Mouse (Mus musculus): ENCODE data around the gene Hs3st5.
"Not testable (repeated sequence)": the region's sequence is repeated elsewhere in the genome, so short reads cannot be mapped to it uniquely, and the experiment has no call there.

Gene Hs3st5

DNA sequence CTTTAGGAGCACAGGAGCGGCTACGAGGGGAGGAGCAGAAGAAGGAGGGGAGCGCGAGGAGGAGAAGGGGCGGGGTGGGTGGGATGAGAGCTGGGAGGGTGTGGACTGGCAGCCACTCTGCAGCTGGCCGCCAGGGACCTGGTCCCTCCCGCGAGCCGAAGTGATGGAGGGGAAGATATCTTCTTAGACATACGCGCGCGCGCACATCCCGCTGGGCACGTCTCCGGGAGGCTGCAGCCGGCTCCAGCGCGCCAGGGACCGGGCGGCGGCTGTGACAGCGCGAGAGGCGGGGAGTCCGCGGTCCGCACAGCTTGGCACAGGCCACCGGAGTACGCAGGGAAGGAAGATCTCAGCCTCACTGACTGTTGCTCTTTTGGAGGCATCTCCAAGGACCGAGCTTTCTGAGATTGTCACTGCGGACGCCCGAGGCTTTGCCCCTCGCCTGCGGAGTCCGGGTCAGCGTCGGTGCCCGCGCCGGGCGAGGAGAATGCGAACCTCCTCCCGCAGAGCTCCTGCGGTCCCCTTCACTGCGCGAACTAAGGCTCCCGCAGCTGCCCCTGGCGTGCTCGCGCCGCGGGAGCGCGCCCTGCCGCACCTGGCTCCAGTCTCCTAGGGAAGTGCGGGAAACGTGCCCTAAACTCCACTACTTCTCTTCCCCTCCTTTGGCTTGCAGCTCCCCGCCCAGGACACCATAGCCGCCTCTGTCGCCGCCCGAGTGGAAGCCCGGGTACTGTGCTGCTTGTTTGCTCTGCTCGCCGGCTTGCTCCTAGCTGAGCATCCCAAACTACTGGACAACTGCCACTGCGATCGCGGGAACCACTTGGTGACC is at the start of gene Hs3st5:
Hs3st5 (plus strand) TSS at position 88 of the 829 bp plus-strand sequence.
- no peak for DNase-seq (ENCODE audit: low spot score)

DNA sequence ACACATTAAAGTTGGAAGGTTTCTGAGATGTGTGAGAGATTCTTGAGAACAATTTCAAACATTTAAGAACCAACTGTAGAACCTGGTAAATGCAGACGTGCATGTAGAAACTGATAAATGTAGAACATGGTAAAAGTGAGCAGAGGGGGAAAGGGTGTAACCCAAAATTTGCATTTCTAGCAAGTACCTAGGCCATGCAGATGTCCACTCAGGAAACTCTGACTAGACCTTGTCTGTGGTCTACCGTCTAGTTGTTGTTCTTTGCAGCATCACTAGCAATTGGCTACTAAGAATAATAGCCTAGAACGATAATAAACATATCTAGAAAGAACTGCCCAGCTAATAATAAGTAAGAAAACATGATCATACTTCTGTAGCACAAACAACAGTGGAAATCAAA is 38.0 kb upstream of the Hs3st5 start:
- no peak for DNase-seq (ENCODE audit: low spot score)

DNA sequence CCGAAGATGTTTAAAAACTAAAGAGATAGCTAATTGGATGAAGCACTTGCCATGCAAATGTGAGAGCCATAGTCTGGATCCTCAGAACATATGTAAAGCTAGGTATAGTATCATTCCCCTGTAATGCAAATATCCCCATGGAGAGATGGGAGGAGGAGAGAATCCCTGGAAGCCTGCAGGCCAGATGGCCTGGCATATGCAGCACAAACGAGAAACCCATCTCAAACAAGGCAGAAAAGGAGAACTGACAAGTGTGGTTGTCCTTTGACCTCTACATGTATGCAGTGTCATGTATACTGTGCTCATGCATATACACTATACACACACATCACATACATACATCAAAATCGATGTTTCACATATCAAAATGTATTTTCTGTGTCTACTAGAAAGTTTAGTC is 35.5 kb upstream of the Hs3st5 start:
- DNase-seq (ENCODE audit: low spot score), result no peak

DNA sequence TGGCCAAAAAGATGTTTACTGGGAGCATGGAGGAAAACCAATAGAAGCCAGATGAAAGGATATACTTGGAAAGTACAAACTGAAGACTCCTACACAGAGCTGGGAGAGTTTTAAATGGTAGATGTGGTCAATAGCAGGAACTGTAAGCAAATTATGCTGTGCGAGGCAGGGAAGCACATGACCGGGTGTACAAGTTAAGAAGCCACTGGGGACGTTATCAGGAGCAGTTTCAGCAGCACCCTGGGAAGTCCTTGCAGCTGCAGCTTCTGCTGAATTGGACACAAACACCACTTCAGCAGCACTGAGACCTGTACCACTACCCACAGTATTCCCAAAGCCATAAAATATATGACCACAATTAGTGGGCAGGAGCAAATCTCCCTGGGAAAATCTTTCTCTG is 31.8 kb upstream of the Hs3st5 start:
- no peak for DNase-seq (ENCODE audit: low spot score)

GRCm38 (mm10) chr10:36477543-36477942 is 29.1 kb upstream of the Hs3st5 start:
- DNase-seq (ENCODE audit: low spot score), result no peak

GRCm38 (mm10) chr10:36483362-36483761 is 23.3 kb upstream of the Hs3st5 start:
- DNase-seq (ENCODE audit: low spot score), result no peak

GRCm38 (mm10) chr10:36484011-36484410 is 22.6 kb upstream of the Hs3st5 start:
- no peak for DNase-seq (ENCODE audit: low spot score)

DNA sequence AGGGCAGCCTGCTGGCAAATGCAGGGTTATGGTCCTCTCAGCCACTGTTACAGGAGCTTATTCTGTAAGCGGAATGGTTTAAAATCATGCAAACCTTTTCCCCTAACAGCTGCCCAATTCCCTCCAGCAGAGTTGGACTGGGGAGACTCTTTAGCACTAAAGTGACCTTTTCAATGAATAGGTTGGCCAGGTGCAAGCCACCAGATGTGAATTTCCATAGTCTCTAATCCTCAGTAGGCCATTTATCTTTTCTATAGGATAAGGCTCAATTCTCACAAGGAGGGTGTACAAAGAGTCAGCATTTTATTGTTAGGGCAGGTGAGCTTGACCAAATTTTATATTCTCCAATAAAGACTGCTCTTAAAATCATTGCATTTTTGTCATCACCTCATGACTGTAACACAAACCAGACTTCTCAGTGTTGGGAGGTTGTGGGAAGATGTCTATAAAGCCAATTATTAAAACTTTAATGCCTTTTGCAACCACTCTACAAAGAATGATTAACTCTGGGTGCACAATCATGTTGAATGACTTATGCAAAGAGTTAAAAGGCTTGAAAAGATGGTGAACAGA is 21.8 kb upstream of the Hs3st5 start:
- no peak for DNase-seq (ENCODE audit: low spot score)

DNA sequence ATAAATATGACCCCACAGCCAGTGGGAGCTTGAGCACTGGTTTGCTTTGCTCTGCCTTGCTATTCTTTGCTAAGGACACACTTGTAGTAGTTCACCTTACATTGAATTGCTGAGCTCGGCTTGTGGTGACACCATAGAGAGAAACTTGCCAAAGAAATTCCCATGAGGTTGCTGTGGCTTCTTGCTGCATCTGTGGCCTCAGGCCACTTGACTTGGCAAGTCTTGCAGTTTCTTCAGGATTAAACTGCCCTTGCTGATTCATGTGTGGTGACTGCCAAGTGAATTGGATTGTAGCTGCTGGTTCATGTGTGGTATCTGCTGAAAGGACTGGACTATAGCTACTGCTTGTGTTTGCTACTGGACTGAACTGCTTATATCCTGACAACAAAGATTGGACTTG is 13.0 kb upstream of the Hs3st5 start:
- DNase-seq (ENCODE audit: low spot score), result peak; percentile 65

DNA sequence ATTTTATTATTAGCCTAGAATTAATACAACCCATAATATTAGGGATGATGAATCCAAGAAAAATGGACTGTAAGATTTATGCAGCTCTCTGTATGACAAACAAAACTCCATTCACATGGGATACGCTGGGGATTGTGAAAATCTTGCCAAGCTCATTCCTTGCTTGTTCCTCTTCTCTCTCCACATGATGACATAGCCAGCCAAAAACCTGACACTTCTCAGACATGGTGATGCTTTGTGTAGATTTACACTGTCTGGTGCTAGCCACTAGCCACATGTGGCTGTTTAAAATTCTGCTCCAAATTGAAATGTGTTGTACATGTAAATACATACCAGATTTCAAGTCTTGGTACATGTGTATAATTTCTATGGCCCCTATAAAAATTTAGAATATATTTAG is 6.9 kb upstream of the Hs3st5 start:
- DNase-seq (ENCODE audit: low spot score), result peak; percentile 7

DNA sequence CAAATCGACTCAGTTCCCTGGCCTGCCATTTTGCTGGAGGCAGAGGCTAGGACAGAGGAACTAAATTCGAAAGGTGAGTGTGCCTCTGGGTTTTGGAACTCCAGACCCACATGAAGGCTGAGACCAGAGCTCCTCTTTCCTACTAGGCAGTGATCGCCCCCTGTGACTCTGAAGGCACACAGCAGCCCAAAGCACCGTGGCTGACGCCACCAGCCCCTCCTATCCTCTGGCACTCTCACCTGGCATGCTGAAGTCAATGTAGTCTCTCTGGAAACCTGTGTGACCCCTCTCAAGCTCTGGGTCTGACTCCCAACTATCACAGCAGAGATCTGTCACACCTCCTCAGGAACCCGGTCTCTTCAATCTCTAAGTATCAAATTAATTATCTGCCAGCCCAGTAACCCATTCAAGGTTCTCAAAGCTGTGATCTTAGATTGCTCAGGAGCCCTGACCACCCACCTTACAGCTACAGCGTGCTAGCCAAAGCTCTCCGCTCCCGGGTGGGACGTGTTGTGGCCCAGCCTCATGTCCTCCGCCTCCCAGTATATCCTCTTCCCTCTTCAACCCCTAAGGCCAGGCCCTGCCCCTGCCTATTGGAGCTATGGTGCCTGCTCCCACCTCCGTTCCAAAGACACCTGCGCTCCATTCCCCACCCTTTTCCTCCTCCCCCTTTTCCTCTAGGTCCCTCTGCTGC is 434 bp upstream of the Hs3st5 start:
- no peak for DNase-seq (ENCODE audit: low spot score)

DNA sequence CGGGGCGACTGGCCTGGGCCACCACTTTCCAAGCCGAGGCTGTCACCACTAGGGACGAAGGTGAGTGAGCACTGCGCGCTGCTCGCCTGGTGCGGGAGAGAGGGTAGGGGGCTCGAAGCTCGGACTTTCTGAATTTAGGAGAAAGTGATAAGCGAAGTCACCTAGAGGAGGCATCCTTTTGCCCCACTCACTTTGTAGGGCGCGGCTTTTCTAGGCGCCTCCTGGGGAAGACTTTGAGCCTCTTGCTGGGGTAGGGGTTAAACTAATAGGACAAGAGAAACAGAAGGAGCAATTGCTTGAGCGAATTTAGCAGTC is 899 bp downstream of the Hs3st5 start:
- DNase-seq (ENCODE audit: low spot score), result no peak

DNA sequence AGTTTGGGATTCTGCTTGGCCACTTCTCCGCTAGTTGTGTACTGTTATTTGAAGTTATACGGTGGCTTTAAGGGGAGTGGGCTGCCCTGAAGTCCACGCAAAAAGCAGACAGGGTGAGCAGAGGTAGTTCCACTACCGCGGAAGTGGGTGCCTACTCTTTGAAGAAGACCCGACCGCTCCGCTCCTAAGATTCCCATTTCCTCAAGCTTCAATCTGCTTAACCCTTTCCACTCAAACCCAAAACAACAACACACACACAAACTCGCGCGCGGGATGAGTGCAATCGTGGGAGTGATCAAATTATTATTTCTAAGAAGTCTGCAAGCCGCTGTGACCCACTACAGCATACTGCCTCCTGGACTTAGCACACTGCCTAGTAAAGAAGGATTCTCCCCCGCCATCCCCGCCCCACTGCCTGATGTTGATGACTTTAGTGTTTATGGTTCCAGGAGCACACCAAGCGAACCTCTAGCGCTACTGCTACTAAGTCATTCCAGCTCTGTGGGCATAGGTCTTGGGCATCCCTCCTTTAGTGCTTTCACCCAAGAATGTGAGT is 1.5 kb downstream of the Hs3st5 start:
- no peak for DNase-seq (ENCODE audit: low spot score)

GRCm38 (mm10) chr10:36509477-36509876 is 2.9 kb downstream of the Hs3st5 start:
- no peak for DNase-seq (ENCODE audit: low spot score)

DNA sequence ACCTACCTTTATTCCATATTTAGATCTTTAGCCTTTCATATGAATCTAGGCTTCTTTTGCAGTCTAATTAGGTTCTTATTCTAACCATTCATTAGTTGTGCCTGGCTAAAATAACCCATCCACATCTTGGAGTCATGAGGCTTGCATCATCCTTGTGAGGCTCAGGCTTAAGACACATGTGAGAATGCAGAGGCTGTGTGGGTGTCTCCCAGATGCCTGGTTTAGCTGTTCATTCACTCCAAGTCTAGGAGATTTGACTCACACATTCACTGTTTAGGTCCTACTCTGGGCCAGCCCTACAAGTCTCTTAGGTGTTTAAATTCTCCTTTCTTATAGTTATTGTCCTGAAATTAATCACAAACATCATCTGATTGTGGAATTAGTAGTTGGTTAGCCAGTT is 17.3 kb downstream of the Hs3st5 start:
- no peak for DNase-seq (ENCODE audit: low spot score)

GRCm38 (mm10) chr10:36533633-36534335 is 27.2 kb downstream of the Hs3st5 start:
- DNase-seq (ENCODE audit: low spot score), result no peak

- DNase-seq (ENCODE audit: low spot score), result peak; percentile 29
Measured at GRCm38 (mm10) chr10:36546622-36547021, 40.0 kb downstream of the Hs3st5 start.

DNA sequence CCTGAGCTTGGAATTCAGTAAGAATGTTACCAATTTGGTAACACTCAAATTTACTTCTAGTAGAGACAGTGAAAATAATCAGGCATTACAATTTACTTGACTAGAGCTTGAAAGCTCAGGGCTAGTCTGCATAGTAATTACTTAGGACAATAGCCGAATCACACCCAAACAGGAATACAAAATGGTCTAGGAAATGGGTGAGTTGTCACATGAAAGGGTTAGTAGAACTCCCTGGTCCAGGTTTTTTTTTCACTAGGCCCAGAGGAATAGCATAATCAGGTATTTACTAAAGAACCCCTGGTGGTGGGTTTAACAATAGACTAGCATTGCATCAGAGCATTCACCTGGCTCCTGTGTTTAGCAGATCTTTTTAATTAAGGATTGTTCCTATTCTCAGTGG is 41.1 kb downstream of the Hs3st5 start:
- DNase-seq (ENCODE audit: low spot score), result not testable (repeated sequence)

DNA sequence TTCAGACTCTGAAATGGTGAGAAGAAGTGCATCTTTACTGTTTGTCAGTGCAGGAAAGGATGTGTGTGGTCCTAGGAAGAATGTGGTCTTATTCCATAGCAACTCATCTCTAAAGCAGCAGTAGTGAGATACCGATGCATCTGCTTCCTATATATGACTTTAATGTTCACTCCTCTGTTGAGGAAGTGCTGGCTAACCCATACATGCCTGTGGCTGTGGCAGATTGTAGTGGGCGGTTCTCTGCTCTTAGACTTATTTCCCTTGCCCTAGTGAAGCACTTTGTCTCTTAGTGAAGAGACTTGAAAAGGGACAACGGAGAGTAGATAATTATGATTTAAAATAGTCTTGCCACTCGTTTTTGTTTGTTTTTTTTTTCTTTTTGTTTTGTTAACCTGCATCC is 47.4 kb downstream of the Hs3st5 start:
- no peak for DNase-seq (ENCODE audit: low spot score)

DNA sequence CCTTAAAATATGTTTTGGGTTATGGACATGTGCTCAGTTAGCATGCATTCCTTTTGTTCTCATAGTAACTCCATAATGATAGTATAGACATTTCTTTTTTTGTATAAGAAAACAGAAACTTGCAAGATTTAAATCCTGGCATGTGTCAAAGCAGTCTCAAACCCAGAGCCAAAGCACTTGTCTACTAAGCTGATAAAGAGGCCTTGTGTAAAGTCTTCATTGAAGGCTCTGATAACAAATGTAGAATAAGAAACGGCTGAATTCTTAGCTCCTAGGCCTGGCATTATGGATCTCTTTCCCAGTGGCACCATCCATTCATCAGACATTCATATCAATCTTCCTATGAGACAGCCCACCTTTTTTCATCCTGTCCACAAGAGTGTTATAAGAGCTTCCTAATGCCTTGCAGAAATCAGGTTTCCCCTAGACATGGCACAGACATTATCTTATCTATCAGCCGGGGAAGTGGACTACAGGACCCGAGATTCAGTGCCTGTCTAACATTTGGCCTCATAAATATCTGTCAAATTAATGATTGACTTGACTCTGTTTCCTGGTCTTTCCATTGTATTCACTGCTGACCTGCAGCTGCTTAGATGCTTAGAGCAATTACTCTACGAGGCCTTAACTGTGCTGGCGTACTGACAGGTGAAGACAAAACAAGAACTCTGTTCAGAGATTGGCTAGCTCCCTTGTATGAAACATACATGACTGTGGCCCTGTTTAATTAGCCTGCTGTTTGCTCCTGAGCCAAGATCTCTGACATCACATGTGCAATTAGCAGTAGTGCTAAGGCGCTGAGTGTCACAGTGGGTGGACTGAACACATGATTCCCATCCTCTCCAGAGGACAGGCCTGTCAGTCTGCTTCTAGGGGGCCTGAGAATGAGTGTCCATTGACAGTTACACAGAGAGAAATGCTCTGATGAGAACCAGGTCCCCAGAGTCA is 48.6 kb downstream of the Hs3st5 start:
- no peak for DNase-seq (ENCODE audit: low spot score)

- DNase-seq (ENCODE audit: low spot score), result no peak
Measured at GRCm38 (mm10) chr10:36556128-36556527, 49.5 kb downstream of the Hs3st5 start.

All from adipocyte (in vitro differentiated cells).